Mouse (Mus musculus) cerebellum, adult 2 months (tissue): ENCODE measurements around the gene Krt33a. TPM values are rescaled to one million over a fixed set of nuclear protein-coding genes. Genes with fewer than 3 reads are reported as not detected.

ENCODE experiments used
- DNase-seq, 2 experiments: peaks; one replicate each; pipeline ENCODE4 v3.0.0; 2021
- H3K27ac ChIP-seq: fragments of 200-500 bp; 2 replicates; pipeline ENCODE4 v1.5.1; 2012; ENCODE audit warnings: low read length, control low read depth, inconsistent platforms; ENCODE audit not compliant: insufficient read depth
- H3K27me3 ChIP-seq: fragments of 200-500 bp; 2 replicates; pipeline ENCODE4 v1.6.1; 2012; ENCODE audit warnings: inconsistent platforms, mild to moderate bottlenecking, low read length, moderate library complexity; ENCODE audit not compliant: control insufficient read depth, insufficient read depth
- H3K4me1 ChIP-seq: fragments of 200-500 bp; 2 replicates; pipeline ENCODE4 v1.6.1; 2011; ENCODE audit warnings: low read length; ENCODE audit not compliant: control insufficient read depth, insufficient read depth
- H3K4me3 ChIP-seq: fragments of 200-500 bp; replicated peaks from 2 replicates; pipeline ENCODE3; 2011; ENCODE audit warnings: mild to moderate bottlenecking, low read depth, low read length, control low read depth; ENCODE audit not compliant: insufficient read depth
- CTCF ChIP-seq: fragments of 200-500 bp; IDR thresholded peaks from 2 replicates; pipeline ENCODE4 v1.5.1; 2011; ENCODE audit warnings: low read depth, mild to moderate bottlenecking, control low read depth, low read length, moderate library complexity, borderline replicate concordance; ENCODE audit not compliant: insufficient read depth
- POLR2A ChIP-seq: fragments of 200-500 bp; IDR thresholded peaks from 2 replicates; pipeline ENCODE4 v1.6.1; 2011; ENCODE audit warnings: low read length, control low read depth, borderline replicate concordance; ENCODE audit not compliant: insufficient read depth
- WGBS: fragments of 180-500 bp; shearing (Covaris S2); methylation state at CpG from one replicate; pipeline ENCODE4 v1.1.7; 2018; 5-methylcytosine and 5-hydroxymethylcytosine counted together
- polyA plus RNA-seq: library from polyadenylated mRNA; depleted of rRNA; stranded (reverse); fragments of >200 nt; gene quantifications from 2 replicates; pipeline ENCODE4 v1.2.3, GENCODE M21; 2012; rRNA removed

Gene Krt33a
- polyA plus RNA-seq, result not detected in 2 replicates

DNA sequence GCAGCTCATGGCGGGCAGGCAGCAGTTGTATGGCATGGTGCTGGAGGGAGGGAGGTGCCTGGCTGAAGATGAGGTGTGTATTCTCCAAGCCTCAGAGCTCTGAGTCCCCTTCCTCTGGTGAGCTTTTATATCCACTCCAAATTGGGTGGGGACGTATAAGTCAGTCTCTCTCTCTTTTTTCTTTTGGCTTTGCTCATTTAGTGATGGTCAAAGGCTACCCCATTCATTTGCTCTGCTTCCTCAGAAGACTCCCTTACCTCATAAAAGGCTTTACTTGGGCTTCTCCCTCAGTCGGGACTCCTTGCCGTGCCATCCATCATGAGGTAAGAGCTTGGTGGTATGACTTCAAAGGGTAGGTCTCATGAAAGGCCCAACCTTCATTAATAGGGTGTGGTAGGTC lies at the start of gene Krt33a:
Gene Krt33a, minus strand, starts transcription at position 101 of the 400 bp plus-strand sequence.
- no peak for DNase-seq
- 87% methylated on average over 4 of the region's 4 CpGs for WGBS
- Histone ChIP-seq H3K27ac (no peak within 1 kb of the TSS), H3K4me1 (no peaks in the 10 kb centered on the region), H3K27me3 (no peaks in the 10 kb centered on the region; the same call in 1 of the 2 replicates), H3K4me3 (no peak within 1 kb of the TSS)
- TF ChIP-seq POLR2A, result no peak
- no peak for TF ChIP-seq CTCF

DNA sequence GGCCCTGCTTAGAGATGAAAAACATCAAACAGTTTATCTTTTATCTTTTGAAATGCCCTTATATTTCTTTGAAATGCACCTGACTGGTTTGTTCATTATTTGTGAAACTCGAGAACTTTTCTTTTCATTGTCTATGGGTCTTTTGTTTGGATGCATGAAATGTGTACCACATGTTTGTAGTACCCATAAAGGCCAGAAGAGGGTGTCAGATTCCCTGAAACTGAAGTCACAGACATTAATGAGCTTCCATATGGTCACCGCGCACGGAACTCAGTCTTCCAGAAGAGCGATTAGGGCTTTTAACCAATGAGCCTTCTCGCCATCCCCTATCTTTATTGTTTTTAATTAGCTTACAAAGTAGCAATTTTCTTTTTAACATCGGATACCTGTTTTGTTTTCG lies 42.9 kb upstream of the Krt33a start:
- no peaks in the 10 kb centered on the region; the same call in 1 of the 2 replicates for H3K4me1 ChIP-seq
- H3K27me3 ChIP-seq, result no peaks in the 10 kb centered on the region; the same call in 1 of the 2 replicates
- H3K4me3 ChIP-seq, result no peak overlapping the region
- no peak overlapping the region for H3K27ac ChIP-seq
- no peak for TF ChIP-seq POLR2A
- no peak for DNase-seq
- WGBS, result 60% methylated on average over 8 of the region's 8 CpGs

DNA sequence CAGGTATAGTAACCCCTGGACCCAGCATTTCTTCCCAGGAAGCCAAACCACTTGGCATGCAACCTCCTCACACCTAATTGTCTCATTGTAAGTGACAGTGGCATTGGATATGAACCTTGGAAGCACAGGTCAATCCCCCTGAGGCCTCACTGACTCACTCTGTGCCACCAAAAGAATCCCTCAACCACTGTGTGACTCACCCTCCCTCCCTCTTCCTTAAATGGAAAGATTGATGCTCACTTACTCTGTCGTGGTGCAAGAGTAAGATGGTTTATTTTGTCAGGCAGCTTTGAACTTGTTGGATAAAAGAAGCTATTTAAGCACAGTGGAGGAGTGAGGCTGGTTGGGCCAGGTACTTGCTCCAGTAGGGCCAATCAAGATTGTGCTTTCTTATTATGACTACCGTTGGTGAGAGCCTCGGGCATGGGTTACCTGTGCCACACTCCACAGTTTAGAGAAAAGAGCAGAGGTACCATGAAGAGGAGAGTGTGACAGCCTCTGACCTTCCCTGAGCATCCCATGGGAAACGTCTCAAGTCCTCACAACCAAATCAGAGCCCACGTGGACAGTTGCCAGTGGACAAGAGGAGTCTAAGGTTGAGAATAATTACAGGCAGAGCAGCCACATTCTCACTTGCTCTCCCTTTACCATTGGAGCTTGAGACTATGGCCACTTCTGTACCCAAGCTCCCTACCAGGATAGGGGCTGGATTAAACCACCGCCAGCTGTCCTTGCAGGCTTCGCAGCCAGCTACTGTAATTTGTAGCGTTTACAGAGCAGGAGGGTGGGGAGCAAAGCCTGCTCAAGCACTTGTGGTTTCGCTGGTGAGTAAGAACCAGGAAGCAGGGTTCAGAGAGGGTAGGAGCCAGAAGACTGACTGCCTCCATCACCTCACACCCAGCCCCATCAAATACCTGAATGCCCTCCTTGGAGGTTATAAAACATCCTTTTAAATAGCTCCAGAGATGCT lies 40.0 kb upstream of the Krt33a start:
- TF ChIP-seq POLR2A, result no peak
- TF ChIP-seq CTCF, result no peak
- WGBS, result 58% methylated on average over 9 of the region's 9 CpGs
- no peak overlapping the region for H3K27ac ChIP-seq
- no peak for DNase-seq
- H3K4me1 ChIP-seq, result no peaks in the 10 kb centered on the region; the same call in 1 of the 2 replicates
- no peaks in the 10 kb centered on the region; the same call in 1 of the 2 replicates for H3K27me3 ChIP-seq
- H3K4me3 ChIP-seq, result no peak overlapping the region

DNA sequence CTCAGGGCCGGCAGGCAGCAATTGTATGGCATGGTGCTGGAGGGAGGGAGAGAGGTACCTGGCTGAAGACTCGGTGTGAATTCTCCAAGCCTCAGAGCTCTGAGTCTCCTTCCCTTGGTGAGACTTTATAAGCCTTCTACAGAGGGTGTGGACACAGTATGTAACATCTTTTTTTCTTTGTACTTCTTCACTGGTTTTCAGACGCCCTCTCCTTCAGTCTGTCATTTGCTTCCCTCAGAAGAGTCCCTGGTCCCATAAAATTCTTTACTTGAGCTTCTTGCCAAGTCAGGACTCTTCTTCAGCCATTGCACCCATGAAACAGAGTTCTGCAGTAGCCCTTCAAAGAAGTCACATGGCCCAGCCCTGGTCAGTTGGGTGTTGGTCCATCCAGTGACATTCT lies 34.4 kb upstream of the Krt33a start, which contains the start of gene Krt31:
Gene Krt31, minus strand, starts transcription at position 101 of the 400 bp plus-strand sequence.
- TF ChIP-seq POLR2A, result no peak
- no peak for TF ChIP-seq CTCF
- H3K4me3 ChIP-seq, result no peak within 1 kb of the TSS
- no peak within 1 kb of the TSS for H3K27ac ChIP-seq
- DNase-seq, result no peak
- whole genome bisulfite sequencing, result 74% methylated on average over 3 of the region's 3 CpGs
- no peaks in the 10 kb centered on the region for H3K4me1 ChIP-seq
- no peaks in the 10 kb centered on the region for H3K27me3 ChIP-seq

DNA sequence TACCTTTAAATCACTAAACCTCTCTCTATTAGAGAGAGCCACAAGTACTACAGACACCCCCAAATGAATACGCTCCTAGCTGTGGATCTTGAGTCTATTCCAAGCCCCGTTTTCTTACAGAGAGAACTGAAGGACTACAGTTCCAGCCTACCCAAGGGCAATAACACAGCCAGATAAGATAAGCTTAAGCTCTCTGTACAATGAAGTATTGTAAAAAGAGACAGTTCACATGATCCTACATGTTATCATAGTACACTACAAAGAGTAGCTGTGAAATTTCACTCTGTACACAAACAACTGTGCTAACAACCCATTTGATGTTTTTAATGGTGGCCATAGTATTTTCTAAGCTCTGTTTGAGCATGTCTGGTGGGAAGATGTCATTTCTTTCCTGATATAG lies 31.2 kb upstream of the Krt33a start:
- WGBS, result 99% methylated on average over 2 of the region's 2 CpGs

DNA sequence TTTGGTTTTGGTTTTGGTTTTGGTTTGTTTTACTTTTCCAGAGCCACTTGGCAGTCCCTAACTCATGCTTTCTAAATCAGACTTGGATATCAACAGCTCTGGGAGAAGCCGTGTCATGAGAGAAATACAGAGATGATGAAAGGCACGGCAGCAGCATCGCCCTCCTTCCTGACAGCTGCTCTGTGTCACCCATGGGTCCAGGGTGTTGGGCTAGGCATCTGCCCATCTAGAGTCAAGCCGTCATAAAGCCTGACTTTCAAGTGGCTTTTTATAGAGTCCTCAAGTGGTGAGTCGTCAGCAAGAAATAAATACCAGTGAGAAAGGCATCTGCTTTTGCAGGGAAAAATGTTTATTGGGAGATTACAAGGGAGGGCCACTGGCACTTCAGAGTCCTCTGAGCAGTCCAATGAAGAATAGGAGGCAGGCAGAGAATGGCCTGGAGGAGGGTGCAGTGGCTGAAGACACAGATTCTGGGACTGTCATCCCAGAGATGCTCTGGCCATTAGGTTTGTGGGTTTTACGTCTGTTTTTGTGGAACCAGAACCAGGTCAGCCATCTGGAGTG lies 30.4 kb upstream of the Krt33a start:
- Histone ChIP-seq H3K27me3 (no peaks in the 10 kb centered on the region), H3K27ac (no peak overlapping the region), H3K4me1 (no peaks in the 10 kb centered on the region), H3K4me3 (no peak overlapping the region)
- TF ChIP-seq CTCF (no peak), POLR2A (no peak)
- DNase-seq, result no peak
- 82% methylated on average over 6 of the region's 6 CpGs for WGBS

More for the DNA sequence above, 31.2 kb upstream of the Krt33a start:
- no peak for TF ChIP-seq POLR2A
- TF ChIP-seq CTCF, result no peak
- no peak for DNase-seq
- Histone ChIP-seq H3K4me3 (no peak overlapping the region), H3K27me3 (no peaks in the 10 kb centered on the region), H3K4me1 (no peaks in the 10 kb centered on the region), H3K27ac (no peak overlapping the region)

DNA sequence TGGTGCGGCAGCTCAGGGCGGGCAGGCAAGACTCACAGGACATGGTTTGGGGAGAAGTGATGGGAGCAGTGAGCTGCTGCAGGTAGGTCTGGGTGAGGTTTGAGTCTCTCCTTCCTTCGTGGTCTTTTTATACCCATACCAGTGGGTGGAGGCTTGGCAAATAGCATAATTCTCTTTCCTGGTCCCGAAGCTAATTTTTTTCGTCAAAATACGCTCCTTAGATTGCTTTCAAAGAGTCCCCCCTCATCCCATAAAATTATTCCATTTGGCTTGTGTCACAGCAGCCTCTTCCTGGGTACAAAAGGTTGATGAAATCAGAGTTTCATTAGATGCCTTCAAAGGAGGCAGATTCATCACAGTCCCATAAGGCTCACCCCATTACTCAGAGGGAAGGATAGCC lies 25.4 kb upstream of the Krt33a start, which contains the start of gene Krt34:
Gene Krt34, minus strand, starts transcription at position 101 of the 400 bp plus-strand sequence.
- H3K27ac ChIP-seq, result no peak within 1 kb of the TSS
- DNase-seq, result no peak
- WGBS, result 90% methylated on average over 6 of the region's 6 CpGs
- no peak within 1 kb of the TSS for H3K4me3 ChIP-seq
- H3K4me1 ChIP-seq, result no peaks in the 10 kb centered on the region
- TF ChIP-seq CTCF (no peak), POLR2A (no peak)
- H3K27me3 ChIP-seq, result no peaks in the 10 kb centered on the region

DNA sequence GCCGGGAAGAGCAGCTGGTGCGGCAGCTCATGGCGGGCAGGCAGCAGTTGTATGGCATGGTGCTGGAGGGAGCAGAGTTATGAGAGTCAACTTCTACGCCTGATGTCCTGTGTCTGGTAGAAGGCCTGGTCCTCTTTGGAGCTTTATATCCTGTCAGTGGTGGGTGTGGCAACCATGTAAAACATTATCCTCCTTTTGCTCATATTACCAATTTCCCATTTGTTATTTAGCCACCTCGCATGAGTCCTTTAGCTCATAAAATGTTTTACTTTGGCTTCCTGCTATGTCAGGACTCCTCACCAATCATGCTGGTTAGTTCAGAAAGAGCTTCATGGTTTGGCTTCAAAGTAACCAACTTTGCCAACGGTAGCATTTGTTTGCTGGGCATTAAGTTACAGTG lies 13.8 kb upstream of the Krt33a start, which contains the start of gene Krt33b:
Gene Krt33b, minus strand, starts transcription at position 101 of the 400 bp plus-strand sequence.
- Histone ChIP-seq H3K4me3 (no peak within 1 kb of the TSS), H3K4me1 (no peaks in the 10 kb centered on the region), H3K27ac (no peak within 1 kb of the TSS), H3K27me3 (no peaks in the 10 kb centered on the region)
- WGBS, result 84% methylated on average over 6 of the region's 6 CpGs
- no peak for DNase-seq
- TF ChIP-seq CTCF (no peak), POLR2A (no peak)
